ENCODE assay signal across 19 mouse cellular contexts in the genomic region with DNA sequence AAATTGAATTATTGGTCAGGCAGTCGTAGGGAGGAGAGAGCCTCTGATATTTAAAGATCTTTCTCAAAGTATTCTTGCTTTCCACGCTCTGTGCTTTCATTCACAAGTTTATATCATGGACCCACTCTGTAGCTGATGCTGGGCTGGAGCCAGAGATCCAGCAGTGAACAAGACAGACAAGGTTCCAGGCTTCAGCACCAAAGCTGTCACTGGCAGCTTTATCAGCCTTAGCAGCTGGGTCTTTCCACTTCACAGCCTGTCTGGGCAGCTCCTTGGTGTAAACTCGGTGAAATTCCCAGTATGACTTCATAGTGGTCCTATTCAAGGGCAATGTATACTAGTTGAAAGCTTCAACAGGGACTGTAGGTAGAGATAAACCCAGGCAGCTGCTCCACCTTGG.
A peak's percentile ranks its signal among the peaks of the same experiment; 100 is the strongest.
DNase-seq lines count a peak whose midpoint lies in the region; ATAC-seq and TF ChIP-seq lines count a peak whose summit lies in the region.
"Had no signal": no experiment of that assay in that cellular context is flagged by ENCODE, and none has a peak within 500 bp of the region (broad histone marks: within the 10 kb centered on the region; RNA-seq: fewer than 3 reads in every experiment).

No protein-coding gene starts in this region.

- intact Hi-C loops in heart, postnatal 10 days (cut with DNase I): no loop called here

- no peak overlapping the region for H3K27ac ChIP-seq in heart, embryonic 14.5 days (replicated peaks in 1 of 2; ENCODE audit: control insufficient read depth in 1 of 2, insufficient read depth in 1 of 2, low read depth in 2 of 2, low read length in 2 of 2)
- no peak overlapping the region for H3K27ac ChIP-seq in midbrain, postnatal 0 days (ENCODE audit: low read depth, low read length)
- no peak overlapping the region for H3K27ac ChIP-seq in midbrain, embryonic 15.5 days
- H3K27ac ChIP-seq: embryonic facial prominence, embryonic 12.5 days; hindbrain, embryonic 14.5 days; limb, embryonic 13.5 days; liver, embryonic 15.5 days; neural tube, embryonic 13.5 days had no signal

- H3K36me3 ChIP-seq in heart, embryonic 14.5 days (ENCODE audit: control insufficient read depth, insufficient read depth, low read length): no peaks in the 10 kb centered on the region
- no peaks in the 10 kb centered on the region for H3K36me3 ChIP-seq in midbrain, postnatal 0 days (ENCODE audit: insufficient read depth, low read length)
- no peaks in the 10 kb centered on the region for H3K36me3 ChIP-seq in midbrain, embryonic 15.5 days (replicated peaks)
- H3K36me3 ChIP-seq: embryonic facial prominence, embryonic 12.5 days; limb, embryonic 13.5 days; liver, embryonic 15.5 days; neural tube, embryonic 13.5 days had no signal

- ATAC-seq in heart, embryonic 14.5 days (ENCODE audit: insufficient number of reproducible peaks, insufficient read depth, low FRiP score, low read depth): peak; percentile 35; the same call in 1 of the 2 replicates
- ATAC-seq in midbrain, postnatal 0 days (ENCODE audit: low FRiP score): no peak; the same call in 1 of the 2 replicates
- no peak for ATAC-seq in midbrain, embryonic 15.5 days (replicated peaks)

- peaks cover 3% of the 10 kb centered on the region in 2 experiments; a peak in 2 of 4 replicates for H3K4me1 ChIP-seq in heart, embryonic 14.5 days (ENCODE audit: control insufficient read depth in 2 of 2, insufficient read depth in 2 of 2, low read length in 2 of 2)
- H3K4me1 ChIP-seq in midbrain, postnatal 0 days (ENCODE audit: insufficient read depth, low read length): no peaks in the 10 kb centered on the region
- no peaks in the 10 kb centered on the region for H3K4me1 ChIP-seq in midbrain, embryonic 15.5 days
- H3K4me1 ChIP-seq: embryonic facial prominence, embryonic 12.5 days; limb, embryonic 13.5 days; liver, embryonic 15.5 days; neural tube, embryonic 13.5 days had no signal

- TF ChIP-seq CTCF in midbrain, postnatal 0 days (IDR thresholded peaks at IDR 0.05): no peak

- no peak overlapping the region for H3K9ac ChIP-seq in heart, embryonic 14.5 days (ENCODE audit: low read length)
- H3K9ac ChIP-seq in midbrain, postnatal 0 days (replicated peaks; ENCODE audit: low read length, poor library complexity, severe bottlenecking): no peak overlapping the region
- no peak overlapping the region for H3K9ac ChIP-seq in midbrain, embryonic 15.5 days
- H3K9ac ChIP-seq: embryonic facial prominence, embryonic 12.5 days; hindbrain, embryonic 14.5 days; limb, embryonic 13.5 days; liver, embryonic 15.5 days; neural tube, embryonic 13.5 days had no signal

- 30% methylated on average over 3 of the region's 3 CpGs for WGBS in heart, embryonic 14.5 days
- WGBS in midbrain, postnatal 0 days: 74% methylated on average over 3 of the region's 3 CpGs
- 84% methylated on average over 3 of the region's 3 CpGs for WGBS in midbrain, embryonic 15.5 days

- H3K9me3 ChIP-seq in heart, embryonic 14.5 days (ENCODE audit: control insufficient read depth, low read length): no peaks in the 10 kb centered on the region
- no peaks in the 10 kb centered on the region for H3K9me3 ChIP-seq in midbrain, postnatal 0 days (ENCODE audit: low read length)
- no peaks in the 10 kb centered on the region for H3K9me3 ChIP-seq in midbrain, embryonic 15.5 days
- H3K9me3 ChIP-seq: embryonic facial prominence, embryonic 12.5 days; limb, embryonic 13.5 days; liver, embryonic 15.5 days; neural tube, embryonic 13.5 days had no signal

- H3K4me2 ChIP-seq in heart, embryonic 14.5 days (ENCODE audit: low read length): no peak overlapping the region
- H3K4me2 ChIP-seq in midbrain, postnatal 0 days (ENCODE audit: low read depth, low read length, poor library complexity, severe bottlenecking): no peak overlapping the region
- no peak overlapping the region for H3K4me2 ChIP-seq in midbrain, embryonic 15.5 days
- H3K4me2 ChIP-seq: embryonic facial prominence, embryonic 12.5 days; hindbrain, embryonic 14.5 days; limb, embryonic 13.5 days; liver, embryonic 15.5 days; neural tube, embryonic 13.5 days had no signal

- H3K27me3 ChIP-seq in heart, embryonic 14.5 days (ENCODE audit: control insufficient read depth, insufficient read depth, low read length): no peaks in the 10 kb centered on the region
- H3K27me3 ChIP-seq in midbrain, postnatal 0 days (ENCODE audit: insufficient read depth, low read length): no peaks in the 10 kb centered on the region
- H3K27me3 ChIP-seq in midbrain, embryonic 15.5 days (replicated peaks): no peaks in the 10 kb centered on the region
- H3K27me3 ChIP-seq: CH12.LX; embryonic facial prominence, embryonic 12.5 days; limb, embryonic 13.5 days; liver, embryonic 15.5 days; neural tube, embryonic 13.5 days had no signal

- no peak overlapping the region for H3K4me3 ChIP-seq in heart, embryonic 14.5 days (ENCODE audit: control insufficient read depth in 1 of 2, insufficient read depth in 1 of 2, low read depth in 1 of 2, low read length in 2 of 2)
- H3K4me3 ChIP-seq in midbrain, postnatal 0 days (ENCODE audit: low read depth, low read length): no peak overlapping the region
- no peak overlapping the region for H3K4me3 ChIP-seq in midbrain, embryonic 15.5 days
- H3K4me3 ChIP-seq: embryonic facial prominence, embryonic 12.5 days; limb, embryonic 13.5 days; liver, embryonic 15.5 days; neural tube, embryonic 13.5 days had no signal

- DNase-seq in cerebellum, postnatal 10 days: peak; percentile 84 to 90
- DNase-seq in cerebellum, adult 9-11 months: no peak
- no peak for DNase-seq in heart, postnatal 10 days
- DNase-seq in midbrain, postnatal 0 days (ENCODE audit: low spot score): peak; percentile 65
- DNase-seq in lung, postnatal 4 days: peak; percentile 16 to 57
- DNase-seq in thymus, postnatal 0 days (ENCODE audit: low spot score): no peak
- DNase-seq: adrenal gland, postnatal 10 days; gastrocnemius, postnatal 10 days; kidney, adult 8-10 months; kidney, postnatal 4 days; thymus, postnatal 36 days had no signal

Comparison
In these comparisons a context has a peak if more than half of its experiments do, and no peak if none do; other contexts are left out.
1. DNase-seq: peak in cerebellum, postnatal 10 days (2 of 2), midbrain, postnatal 0 days (single experiment) and lung, postnatal 4 days (2 of 2); none in cerebellum, adult 9-11 months (single experiment), heart, postnatal 10 days (0 of 2) and thymus, postnatal 0 days (single experiment).